Mouse (Mus musculus) brain, adult 2 months (tissue): ENCODE results near the gene Rcbtb1.
"Not testable (repeated sequence)": the region's sequence is repeated elsewhere in the genome, so short reads cannot be mapped to it uniquely, and the experiment has no call there.

Source experiments
- DNase-seq: peaks from one replicate; pipeline ENCODE4 v3.0.0; 2011; ENCODE audit warnings: low read depth, low spot score

Gene Rcbtb1

GRCm38 (mm10) chr14:59200711-59201603, at the start of gene Rcbtb1:
Rcbtb1 (plus strand) TSS chr14:59201209.
- peak; percentile 97 for DNase-seq

- DNase-seq: peak; percentile 58
These were observed 45.4 kb upstream of the Rcbtb1 start for GRCm38 (mm10) chr14:59155589-59155988.

GRCm38 (mm10) chr14:59157016-59157698, 43.9 kb upstream of the Rcbtb1 start:
- no peak for DNase-seq

GRCm38 (mm10) chr14:59178649-59179048, 22.4 kb upstream of the Rcbtb1 start, which contains the start of gene Gm5142:
Gm5142 (minus strand) TSS chr14:59178749.
- no peak for DNase-seq

- no peak for DNase-seq
These were observed 18.3 kb upstream of the Rcbtb1 start for GRCm38 (mm10) chr14:59182732-59183131.

- DNase-seq: no peak
These were observed 15.5 kb upstream of the Rcbtb1 start for GRCm38 (mm10) chr14:59185514-59185913.

- DNase-seq: no peak
These were observed 14.9 kb upstream of the Rcbtb1 start for GRCm38 (mm10) chr14:59186121-59186520.

GRCm38 (mm10) chr14:59201604-59202215, 701 bp downstream of the Rcbtb1 start:
- no peak for DNase-seq

GRCm38 (mm10) chr14:59205461-59205860, 4.5 kb downstream of the Rcbtb1 start:
- no peak for DNase-seq

- no peak for DNase-seq
These were observed 5.1 kb downstream of the Rcbtb1 start for GRCm38 (mm10) chr14:59205976-59206583.

GRCm38 (mm10) chr14:59209003-59209402, 8.0 kb downstream of the Rcbtb1 start:
- no peak for DNase-seq

GRCm38 (mm10) chr14:59209816-59210215, 8.8 kb downstream of the Rcbtb1 start:
- DNase-seq: peak; percentile 61

- DNase-seq: no peak
These were observed 18.2 kb downstream of the Rcbtb1 start for GRCm38 (mm10) chr14:59219241-59219640.

GRCm38 (mm10) chr14:59226240-59226639, 25.2 kb downstream of the Rcbtb1 start:
- DNase-seq: peak; percentile 12

GRCm38 (mm10) chr14:59229822-59230221, 28.8 kb downstream of the Rcbtb1 start:
- DNase-seq: no peak

- DNase-seq: peak; percentile 60
These were observed 29.4 kb downstream of the Rcbtb1 start for GRCm38 (mm10) chr14:59230331-59230966.

GRCm38 (mm10) chr14:59232003-59232402, 31.0 kb downstream of the Rcbtb1 start:
- DNase-seq: peak; percentile 78

GRCm38 (mm10) chr14:59233635-59234034, 32.6 kb downstream of the Rcbtb1 start:
- DNase-seq: no peak

GRCm38 (mm10) chr14:59250350-59250749, 49.3 kb downstream of the Rcbtb1 start:
- DNase-seq: peak; percentile 80

GRCm38 (mm10) chr14:59255861-59256260, 54.9 kb downstream of the Rcbtb1 start:
- not testable (repeated sequence) for DNase-seq

GRCm38 (mm10) chr14:59260056-59260455, 59.0 kb downstream of the Rcbtb1 start, which contains the start of gene Gm6904:
Gm6904 (minus strand) TSS chr14:59260216.
- DNase-seq: peak; percentile 1
